Mouse (Mus musculus) neural tube, embryonic 13.5 days (tissue): ENCODE measurements at regions not wholly inside any gene's neighbourhood (a gene's known extent, or its start where the extent isn't known, plus 50 kb on each side); places are given as distances from the start of the nearest gene placed in this dataset.

Experiments used
- ATAC-seq: fragments of 200-750 bp; cut with Nextera tagmentation; 2 replicates; pipeline ENCODE4 v1.8.0; 2017; ENCODE audit warnings: low read depth, mild to moderate bottlenecking, moderate TSS enrichment, moderate library complexity
- H3K27ac ChIP-seq: fragments of 300-500 bp; sonication (generic); replicated peaks from 2 replicates; pipeline ENCODE4 v1.5.1; 2015; ENCODE audit warnings: moderate library complexity, mild to moderate bottlenecking, inconsistent platforms
- H3K27me3 ChIP-seq: fragments of 300-500 bp; sonication (generic); 2 replicates; pipeline ENCODE4 v1.6.1; 2015; ENCODE audit warnings: mild to moderate bottlenecking, inconsistent platforms
- H3K36me3 ChIP-seq: fragments of 300-500 bp; sonication (generic); 2 replicates; pipeline ENCODE4 v1.6.1; 2015; ENCODE audit warnings: mild to moderate bottlenecking, inconsistent platforms
- H3K4me1 ChIP-seq: fragments of 300-500 bp; sonication (generic); replicated peaks from 2 replicates; pipeline ENCODE4 v1.6.1; 2015; ENCODE audit warnings: inconsistent platforms
- H3K4me2 ChIP-seq: fragments of 300-500 bp; sonication (generic); 2 replicates; pipeline ENCODE4 v1.6.1; 2015; ENCODE audit warnings: inconsistent platforms, mild to moderate bottlenecking, moderate library complexity
- H3K4me3 ChIP-seq: fragments of 300-500 bp; sonication (generic); 2 replicates; pipeline ENCODE4 v1.5.1; 2015; ENCODE audit warnings: mild to moderate bottlenecking, inconsistent platforms
- H3K9ac ChIP-seq: fragments of 300-500 bp; sonication (generic); 2 replicates; pipeline ENCODE4 v1.6.1; 2015; ENCODE audit warnings: moderate library complexity, mild to moderate bottlenecking, inconsistent platforms
- H3K9me3 ChIP-seq: fragments of 300-500 bp; sonication (generic); 2 replicates; pipeline ENCODE4 v1.6.1; 2016; ENCODE audit warnings: inconsistent platforms
- WGBS: fragments of 180-500 bp; shearing (Covaris S2); methylation state at CpG from one replicate; pipeline ENCODE4 v1.1.7; 2015; 5-methylcytosine and 5-hydroxymethylcytosine counted together

- Histone ChIP-seq H3K4me1 (peaks cover 14% of the 10 kb centered on the region), H3K27ac (no peak overlapping the region), H3K9ac (no peak overlapping the region), H3K27me3 (peaks cover 29% of the 10 kb centered on the region), H3K4me2 (no peak overlapping the region), H3K9me3 (0 out of 2 replicates have a peak, but pooled peaks cover 4% of the 10 kb centered on the region), H3K36me3 (no peaks in the 10 kb centered on the region), H3K4me3 (no peak overlapping the region)
- WGBS: 82% methylated on average over 3 of the region's 3 CpGs
- ATAC-seq: no peak
Measured at GRCm38 (mm10) chr9:61055392-61055791, 261.1 kb downstream of the Uaca start.

GRCm38 (mm10) chr9:61055928-61056730 is 261.8 kb downstream of the Uaca start:
- Histone ChIP-seq H3K36me3 (no peaks in the 10 kb centered on the region), H3K27ac (no peak overlapping the region), H3K4me1 (peaks cover 14% of the 10 kb centered on the region), H3K9me3 (0 out of 2 replicates have a peak, but pooled peaks cover 4% of the 10 kb centered on the region), H3K4me3 (no peak overlapping the region), H3K9ac (no peak overlapping the region), H3K4me2 (no peak overlapping the region), H3K27me3 (peaks cover 29% of the 10 kb centered on the region)
- no peak for ATAC-seq
- 90% methylated on average over 15 of the region's 15 CpGs for WGBS

GRCm38 (mm10) chr9:61056731-61057270 is 262.5 kb downstream of the Uaca start:
- ATAC-seq: no peak

GRCm38 (mm10) chr9:61059225-61059624 is 264.9 kb downstream of the Uaca start:
- no peak for ATAC-seq
- H3K27ac ChIP-seq: no peak overlapping the region
- H3K4me3 ChIP-seq: no peak overlapping the region

More at GRCm38 (mm10) chr9:61056731-61057270, 262.5 kb downstream of the Uaca start:
- no peak overlapping the region for H3K27ac ChIP-seq
- 52% methylated on average over 10 of the region's 10 CpGs for WGBS
- no peak overlapping the region for H3K4me2 ChIP-seq
- peaks cover 29% of the 10 kb centered on the region for H3K27me3 ChIP-seq
- no peaks in the 10 kb centered on the region for H3K36me3 ChIP-seq
- peaks cover 14% of the 10 kb centered on the region for H3K4me1 ChIP-seq
- no peak overlapping the region for H3K4me3 ChIP-seq
- no peak overlapping the region for H3K9ac ChIP-seq
- H3K9me3 ChIP-seq: 0 out of 2 replicates have a peak, but pooled peaks cover 4% of the 10 kb centered on the region

GRCm38 (mm10) chr9:61060958-61061357 is 266.6 kb downstream of the Uaca start:
- H3K36me3 ChIP-seq: no peaks in the 10 kb centered on the region
- ATAC-seq: no peak
- no peak overlapping the region for H3K27ac ChIP-seq
- peaks cover 21% of the 10 kb centered on the region for H3K4me1 ChIP-seq
- 0 out of 2 replicates have a peak, but pooled peaks cover 4% of the 10 kb centered on the region for H3K9me3 ChIP-seq
- H3K4me3 ChIP-seq: no peak overlapping the region
- no peak overlapping the region for H3K4me2 ChIP-seq
- no peak overlapping the region for H3K9ac ChIP-seq
- WGBS: 81% methylated on average over 8 of the region's 8 CpGs
- H3K27me3 ChIP-seq: peaks cover 14% of the 10 kb centered on the region

More at GRCm38 (mm10) chr9:61059225-61059624, 264.9 kb downstream of the Uaca start:
- H3K36me3 ChIP-seq: no peaks in the 10 kb centered on the region
- H3K4me1 ChIP-seq: peaks cover 21% of the 10 kb centered on the region
- H3K9ac ChIP-seq: no peak overlapping the region
- H3K27me3 ChIP-seq: peaks cover 22% of the 10 kb centered on the region
- H3K9me3 ChIP-seq: 0 out of 2 replicates have a peak, but pooled peaks cover 4% of the 10 kb centered on the region
- no peak overlapping the region for H3K4me2 ChIP-seq

- 0 out of 2 replicates have a peak, but pooled peaks cover 4% of the 10 kb centered on the region for H3K9me3 ChIP-seq
- ATAC-seq: no peak
- H3K27ac ChIP-seq: no peak overlapping the region
- WGBS: 73% methylated on average over 8 of the region's 8 CpGs
- peaks cover 24% of the 10 kb centered on the region for H3K4me1 ChIP-seq
- H3K4me3 ChIP-seq: no peak overlapping the region
- peaks cover 4% of the 10 kb centered on the region; the same call in 1 of the 2 replicates for H3K27me3 ChIP-seq
- no peak overlapping the region for H3K9ac ChIP-seq
- H3K36me3 ChIP-seq: no peaks in the 10 kb centered on the region
- no peak overlapping the region for H3K4me2 ChIP-seq
Measured at GRCm38 (mm10) chr9:61064714-61065305, 270.5 kb downstream of the Uaca start.

- Histone ChIP-seq H3K4me1 (peaks cover 37% of the 10 kb centered on the region), H3K9me3 (no peaks in the 10 kb centered on the region), H3K4me3 (no peak overlapping the region), H3K27ac (peak overlapping the region; percentile 59), H3K4me2 (no peak overlapping the region), H3K27me3 (peaks cover 11% of the 10 kb centered on the region), H3K9ac (no peak overlapping the region), H3K36me3 (no peaks in the 10 kb centered on the region)
- ATAC-seq: no peak
- WGBS: 14% methylated on average over 13 of the region's 13 CpGs
Measured at GRCm38 (mm10) chr9:61069553-61070314, 275.4 kb downstream of the Uaca start.

- no peaks in the 10 kb centered on the region for H3K36me3 ChIP-seq
- no peak overlapping the region for H3K4me2 ChIP-seq
- H3K27me3 ChIP-seq: peaks cover 11% of the 10 kb centered on the region
- H3K9me3 ChIP-seq: no peaks in the 10 kb centered on the region
- H3K4me3 ChIP-seq: no peak overlapping the region
- no peak overlapping the region for H3K9ac ChIP-seq
- peak overlapping the region; percentile 59 for H3K27ac ChIP-seq
- H3K4me1 ChIP-seq: peaks cover 37% of the 10 kb centered on the region
- ATAC-seq: no peak
- WGBS: 23% methylated on average over 8 of the region's 8 CpGs
Measured at GRCm38 (mm10) chr9:61070315-61070707, 276.0 kb downstream of the Uaca start.

GRCm38 (mm10) chr9:61070861-61071260 is 276.5 kb downstream of the Uaca start:
- Histone ChIP-seq H3K27me3 (peaks cover 11% of the 10 kb centered on the region), H3K4me1 (peaks cover 37% of the 10 kb centered on the region), H3K9ac (no peak overlapping the region), H3K27ac (0 out of 2 replicates have a peak overlapping the region, but pooled peaks have one; percentile 5), H3K4me2 (no peak overlapping the region), H3K9me3 (no peaks in the 10 kb centered on the region), H3K36me3 (no peaks in the 10 kb centered on the region), H3K4me3 (no peak overlapping the region)
- whole genome bisulfite sequencing: 9% methylated on average over 9 of the region's 9 CpGs
- no peak for ATAC-seq

- Histone ChIP-seq H3K4me3 (no peak overlapping the region), H3K4me1 (peaks cover 30% of the 10 kb centered on the region), H3K36me3 (no peaks in the 10 kb centered on the region), H3K4me2 (no peak overlapping the region), H3K9me3 (no peaks in the 10 kb centered on the region), H3K27ac (no peak overlapping the region), H3K27me3 (peaks cover 12% of the 10 kb centered on the region; the same call in 1 of the 2 replicates), H3K9ac (no peak overlapping the region)
- WGBS: 51% methylated on average over 4 of the region's 4 CpGs
- ATAC-seq: no peak
Measured at GRCm38 (mm10) chr9:61073482-61073881, 279.1 kb downstream of the Uaca start.

- no peaks in the 10 kb centered on the region for H3K36me3 ChIP-seq
- no peak overlapping the region for H3K4me2 ChIP-seq
- H3K4me1 ChIP-seq: peaks cover 17% of the 10 kb centered on the region
- H3K9me3 ChIP-seq: no peaks in the 10 kb centered on the region
- ATAC-seq: no peak
- peaks cover 12% of the 10 kb centered on the region; the same call in 1 of the 2 replicates for H3K27me3 ChIP-seq
- no peak overlapping the region for H3K4me3 ChIP-seq
- 70% methylated on average over 4 of the region's 4 CpGs for whole genome bisulfite sequencing
- H3K9ac ChIP-seq: no peak overlapping the region
- no peak overlapping the region for H3K27ac ChIP-seq
Measured at GRCm38 (mm10) chr9:61075071-61075470, 280.7 kb downstream of the Uaca start.
